Mouse (Mus musculus) retina, embryonic 14.5 days (tissue): ENCODE results near the gene 2410141K09Rik.
"Not testable (repeated sequence)": the region's sequence is repeated elsewhere in the genome, so short reads cannot be mapped to it uniquely, and the experiment has no call there.

Experiments
- DNase-seq: peaks from one replicate; pipeline ENCODE4 v3.0.0-alpha.2; 2015; ENCODE audit warnings: low spot score

2410141K09Rik gene

DNA sequence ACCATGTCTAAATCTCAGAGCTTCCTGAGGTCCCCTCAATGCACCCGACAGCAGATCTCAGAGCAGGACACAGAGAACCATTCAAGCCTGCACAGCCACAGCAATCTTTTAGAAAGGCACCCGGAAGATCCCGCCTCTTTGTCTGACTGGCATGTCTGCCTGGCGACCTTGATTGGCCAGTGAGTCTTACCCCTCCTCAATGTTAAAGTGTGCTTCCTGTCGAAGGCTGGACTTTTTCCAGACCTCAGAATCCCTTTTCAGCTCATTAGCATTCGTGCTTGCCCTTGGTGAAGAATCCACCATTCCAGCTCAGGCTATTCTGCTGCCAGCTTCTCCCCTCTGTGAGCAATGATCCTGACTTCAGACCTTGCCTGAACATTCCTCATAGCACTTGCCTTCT, at the start of gene 2410141K09Rik:
Gene 2410141K09Rik (minus strand): TSS at position 101 of the 400 bp plus-strand sequence.
- not testable (repeated sequence) for DNase-seq

GRCm38 (mm10) chr13:66426858-66427257, 14.1 kb downstream of the 2410141K09Rik start:
- DNase-seq: not testable (repeated sequence)

GRCm38 (mm10) chr13:66414962-66415361, 26.0 kb downstream of the 2410141K09Rik start:
- not testable (repeated sequence) for DNase-seq
